Mouse (Mus musculus) layer of hippocampus, postnatal 14 days (tissue): ENCODE measurements around the gene Rubcnl. TPM values are rescaled to one million over a fixed set of nuclear protein-coding genes. Genes with fewer than 3 reads are reported as not detected.

Source experiments
- DNase-seq, 2 experiments: peaks; one replicate each; pipeline ENCODE4 v3.0.0; 2021 to 2022; ENCODE audit warnings: low spot score in 2 of 2, mixed read lengths in 1 of 2
- long read RNA-seq, 2 experiments: library from polyadenylated mRNA; stranded (forward); transcript quantifications; one replicate each; pipeline ENCODE4 v2.0.0; 2021
- total RNA-seq, 2 experiments: library from RNA; stranded (reverse); gene quantifications; 2 replicates each; pipeline ENCODE4 v1.2.3; 2021

Rubcnl gene
- total RNA-seq = 1 to 10 TPM; 1.2 to 1.4 TPM
- long read RNA-seq, experiment 1, partial matches to known transcripts = 0 of 1 reads
- long read RNA-seq, experiment 1, other reads (novel, unspliced or antisense) = 0 of 1 reads
- long read RNA-seq, experiment 2, partial matches to known transcripts = 0 of 2 reads
- long read RNA-seq, experiment 2, other reads (novel, unspliced or antisense) = 1 of 2 reads

DNA sequence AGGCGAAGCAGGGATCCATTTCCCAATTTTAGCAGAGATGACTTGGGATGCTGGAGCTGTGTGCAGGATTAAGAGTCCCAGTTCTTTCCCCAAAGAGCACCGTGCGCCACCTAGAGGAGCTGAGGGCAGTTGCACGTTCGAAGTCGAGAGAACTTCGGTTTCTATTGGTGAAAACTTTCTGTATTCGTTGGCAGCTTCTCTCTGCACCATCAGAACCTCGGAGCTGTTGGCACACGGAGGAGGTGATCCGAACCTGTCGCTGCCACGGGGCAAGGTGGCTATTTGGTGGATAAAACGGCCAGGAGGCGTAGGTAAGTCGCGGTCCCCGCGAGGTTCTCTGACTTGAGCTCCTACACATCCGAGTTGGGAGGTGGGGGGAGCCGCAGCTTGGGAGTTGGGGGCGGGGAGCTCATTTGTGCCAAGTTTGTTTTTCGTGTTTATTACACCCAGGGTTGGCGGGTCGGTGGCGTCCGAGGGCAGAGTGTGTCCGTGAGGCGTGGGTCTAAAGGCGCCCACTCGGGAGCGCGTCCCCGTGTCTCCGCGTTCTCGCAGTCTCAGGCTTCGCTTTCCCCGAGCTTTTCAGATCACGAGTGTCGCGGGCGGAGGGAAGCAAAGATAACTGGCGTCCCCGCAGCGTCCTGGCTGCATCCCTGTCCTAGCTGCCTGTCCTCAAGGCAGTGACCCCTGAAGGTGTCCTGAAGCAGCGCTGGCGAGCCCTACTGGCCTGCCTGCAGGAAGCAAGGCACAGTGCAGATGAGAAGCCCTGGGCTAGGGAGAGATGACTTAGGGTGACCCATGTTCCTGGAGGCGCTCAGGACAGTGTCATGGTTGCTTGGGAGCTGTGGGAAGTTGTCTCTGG, at the start of gene Rubcnl:
Gene Rubcnl, plus strand, starts transcription at position 172 of the 859 bp plus-strand sequence.
- DNase-seq = peak; percentile 78 to 79

DNA sequence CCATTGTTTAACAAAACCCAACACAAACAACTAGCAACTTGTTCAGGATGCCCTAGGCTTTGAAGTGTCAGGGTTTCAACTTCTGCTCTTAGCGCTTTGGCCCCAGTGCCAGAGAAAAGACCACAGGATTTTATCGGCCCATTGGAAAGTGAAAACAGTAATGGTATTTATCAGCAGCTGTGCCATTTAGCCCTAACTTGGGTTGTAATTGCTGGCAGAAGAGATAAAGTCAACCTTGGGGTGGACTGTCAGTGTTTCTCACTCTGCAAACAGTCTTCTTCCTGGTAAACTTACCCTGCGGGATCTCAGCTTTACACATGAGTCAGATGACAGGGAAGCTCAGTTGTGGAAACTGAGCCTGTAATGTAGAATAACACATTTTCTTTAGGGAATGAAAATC, 43.6 kb upstream of the Rubcnl start:
- no peak for DNase-seq

DNA sequence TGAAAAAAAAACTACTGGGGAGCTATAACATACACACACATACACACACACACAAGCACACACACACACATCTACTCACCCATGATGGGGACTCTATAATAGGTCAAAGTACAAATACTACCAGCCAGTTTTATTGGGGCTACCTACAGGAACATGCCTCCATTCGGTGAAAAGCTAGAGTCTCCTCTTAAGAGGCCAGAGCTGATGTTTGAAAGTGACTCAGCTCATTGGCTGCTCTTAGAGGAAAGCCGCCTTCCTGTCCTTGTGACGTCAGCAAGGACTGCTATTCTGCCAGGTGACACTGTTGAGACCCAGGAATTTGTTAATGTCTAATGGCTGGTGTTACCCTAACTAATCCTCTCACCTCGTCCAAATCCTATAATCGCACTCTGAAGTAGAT, 43.1 kb upstream of the Rubcnl start:
- no peak for DNase-seq

DNA sequence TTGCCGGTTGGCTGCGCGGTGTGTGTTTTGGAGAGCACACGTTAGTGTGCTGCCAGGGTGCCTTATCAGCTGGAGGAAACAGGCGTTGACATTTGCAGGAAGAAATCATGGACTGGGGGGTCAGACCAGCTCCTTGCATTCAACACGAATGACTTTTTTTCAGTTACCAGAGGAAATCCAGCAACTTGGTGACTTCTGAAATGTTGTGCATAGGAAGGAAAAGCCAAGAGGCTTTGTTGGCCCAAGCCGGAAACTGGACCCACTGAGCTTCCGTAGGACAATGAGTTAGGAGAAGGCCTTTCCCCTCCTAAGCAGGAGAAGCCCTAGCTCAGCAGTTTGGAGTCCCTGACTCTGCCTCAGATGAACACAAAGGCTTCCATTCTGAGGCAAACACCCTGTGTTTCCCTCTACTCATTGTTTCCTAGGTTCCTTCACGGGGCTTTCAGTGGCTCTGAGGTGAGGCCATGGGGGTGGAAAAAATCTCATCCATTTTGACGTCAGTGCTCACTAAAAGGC, 41.6 kb upstream of the Rubcnl start:
- DNase-seq = no peak

DNA sequence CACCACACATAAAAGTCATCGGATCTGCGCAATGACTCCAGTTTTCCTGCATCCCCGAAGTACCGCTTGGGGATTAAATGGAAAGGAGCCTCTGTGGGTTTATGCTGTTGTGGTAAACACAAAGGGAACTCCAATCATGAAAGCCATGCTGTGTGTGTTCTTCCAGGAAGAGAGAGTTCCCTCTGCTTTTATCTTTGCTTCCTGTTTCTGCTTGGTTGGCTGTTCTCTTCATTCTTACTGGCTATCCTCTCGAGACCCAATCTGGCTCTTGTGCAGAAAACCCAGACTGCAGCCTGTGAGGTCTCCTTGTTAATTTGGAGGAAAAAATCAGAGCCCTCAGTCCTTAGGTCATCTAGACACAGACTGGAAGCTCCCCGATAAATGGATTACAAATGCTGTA, 38.9 kb upstream of the Rubcnl start:
- no peak for DNase-seq

DNA sequence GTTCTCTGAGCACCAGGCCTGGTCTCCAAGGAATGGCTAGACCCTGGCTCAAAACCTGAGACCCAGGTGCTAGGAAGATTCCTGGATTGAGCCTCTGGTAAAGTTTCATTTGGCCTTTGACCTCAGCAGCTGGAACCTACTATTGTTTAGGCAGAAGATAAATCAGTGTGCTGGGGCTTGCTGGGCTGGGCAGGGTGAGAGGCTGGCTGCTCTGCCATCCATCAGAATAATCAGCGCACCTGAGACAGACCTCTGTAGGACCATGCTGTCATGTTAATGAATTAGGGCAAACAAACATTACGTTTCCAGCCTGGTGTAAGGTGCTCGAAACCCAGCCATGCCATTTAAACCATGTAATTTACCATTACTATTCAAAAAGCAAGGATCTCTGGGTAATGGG, 34.8 kb upstream of the Rubcnl start:
- DNase-seq = no peak

DNA sequence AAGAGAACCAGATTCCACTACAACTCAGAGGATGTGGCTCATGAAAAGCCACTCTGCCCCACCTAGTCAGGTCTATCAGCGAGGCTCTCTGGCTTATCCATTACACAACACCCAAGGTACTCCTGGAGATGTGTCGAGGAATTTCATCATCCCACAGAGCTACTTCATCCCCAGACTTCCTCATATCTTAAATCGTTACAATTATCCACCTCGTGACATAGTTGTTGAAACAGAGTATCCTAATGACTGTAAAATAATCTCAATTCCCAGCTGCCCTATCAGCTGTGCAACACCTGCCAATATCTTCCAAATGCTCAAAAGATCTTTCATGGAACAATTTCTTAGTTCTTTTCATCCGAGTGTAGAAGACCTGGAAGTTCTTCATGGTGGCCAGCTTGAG, 32.7 kb upstream of the Rubcnl start:
- DNase-seq = no peak

DNA sequence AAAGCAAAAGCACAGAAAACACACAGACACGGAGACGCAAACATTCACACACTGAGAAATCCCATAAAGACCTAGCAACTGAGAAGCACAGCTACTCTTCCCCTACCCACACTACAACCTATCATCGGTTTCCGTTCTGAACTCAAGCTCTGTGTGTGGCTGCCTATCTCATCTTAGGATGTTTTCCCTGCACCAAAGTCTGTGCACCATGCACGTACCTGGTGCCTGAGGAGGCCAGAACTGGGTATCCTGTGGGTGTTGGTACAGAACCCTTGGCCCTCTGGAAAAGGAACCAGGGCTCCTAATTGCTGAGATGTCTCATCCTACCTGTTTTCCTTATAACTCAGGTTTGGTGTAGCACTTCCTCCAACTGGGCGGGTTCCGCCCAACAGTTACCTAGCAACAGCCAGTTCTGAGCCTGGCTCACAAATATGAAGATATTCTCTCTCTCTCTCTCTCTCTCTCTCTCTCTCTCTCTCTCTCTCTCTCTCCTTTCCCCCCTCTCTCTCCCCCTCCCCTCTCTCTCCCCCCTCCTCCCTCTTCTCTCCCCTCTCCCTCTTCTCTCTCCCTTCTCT, 30.9 kb upstream of the Rubcnl start:
- no peak for DNase-seq

DNA sequence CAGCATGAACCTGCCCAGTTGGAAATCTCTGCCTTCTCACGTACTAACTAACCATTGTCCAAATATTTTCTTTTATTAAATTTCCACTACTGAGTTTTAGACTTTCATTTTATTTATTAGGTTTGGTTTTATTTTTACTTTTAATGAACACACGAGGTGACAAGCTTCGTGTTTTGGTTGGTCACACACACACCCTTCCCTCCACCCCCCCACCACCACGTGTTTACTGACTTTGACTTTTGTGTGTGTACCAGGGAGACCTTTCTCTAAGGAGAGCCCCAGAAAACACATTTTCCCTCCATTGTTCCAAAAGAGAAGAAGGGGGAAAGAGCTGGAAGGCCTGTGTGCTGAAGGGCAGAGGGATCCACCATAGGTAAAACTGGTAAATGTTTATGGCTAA, 30.2 kb upstream of the Rubcnl start:
- no peak for DNase-seq

DNA sequence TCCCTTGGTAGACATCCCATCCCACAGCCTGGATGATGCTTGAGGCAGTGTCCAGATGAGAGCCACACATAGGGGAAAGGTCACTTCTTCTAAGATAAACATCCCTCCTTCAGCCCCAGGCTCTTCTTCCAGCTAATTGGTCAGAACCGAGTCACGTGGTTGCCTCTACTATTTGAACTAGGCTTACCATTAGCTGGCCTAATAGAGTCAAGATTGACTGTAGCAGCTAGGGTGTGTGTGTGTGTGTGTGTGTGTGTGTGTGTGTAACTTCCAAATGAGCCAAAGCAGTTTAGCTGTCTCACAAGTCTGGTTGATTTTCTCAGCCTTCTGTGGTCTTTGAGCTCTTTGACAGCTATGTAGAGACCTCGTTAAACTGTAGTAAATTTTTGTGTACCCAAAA, 29.3 kb upstream of the Rubcnl start:
- no peak for DNase-seq

DNA sequence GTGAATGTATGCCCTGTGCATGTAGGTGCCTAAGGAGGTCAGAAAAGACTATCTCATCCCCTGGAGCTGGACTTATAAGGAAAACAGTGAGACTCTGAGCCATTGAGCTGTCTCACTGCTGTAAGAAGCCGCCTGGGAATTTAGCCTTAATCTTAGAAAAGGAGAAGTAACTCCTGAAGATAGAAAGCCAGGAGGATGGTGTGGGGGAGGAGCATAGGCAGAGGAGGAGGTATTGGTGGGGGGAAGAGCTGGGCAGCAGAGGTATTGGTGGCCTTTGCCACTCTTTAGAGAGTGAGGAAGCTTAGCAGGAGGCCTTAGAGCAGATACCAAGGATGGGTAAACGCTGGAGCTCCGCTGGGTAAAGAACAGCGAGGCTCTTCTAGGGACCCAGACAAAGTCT, 26.5 kb upstream of the Rubcnl start:
- DNase-seq = no peak

DNA sequence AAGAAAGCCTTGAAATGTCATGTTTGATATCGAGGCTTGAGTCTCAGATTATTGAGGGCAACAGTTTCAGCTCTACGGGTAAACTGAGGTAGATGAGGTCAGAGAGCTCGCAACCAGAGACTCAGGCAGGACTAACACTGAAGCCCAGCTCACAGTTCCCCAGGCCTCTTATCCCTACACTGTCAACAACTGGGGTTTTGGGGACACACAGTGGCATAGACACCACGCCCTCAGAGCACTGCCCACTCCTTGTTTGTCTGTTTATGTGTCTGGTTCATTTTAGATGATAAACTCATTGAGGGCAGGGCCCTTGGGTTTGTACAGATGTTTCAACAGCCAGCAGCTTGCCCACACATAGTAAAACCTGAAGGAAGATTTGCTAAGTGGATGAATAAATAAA, 25.9 kb upstream of the Rubcnl start:
- no peak for DNase-seq

DNA sequence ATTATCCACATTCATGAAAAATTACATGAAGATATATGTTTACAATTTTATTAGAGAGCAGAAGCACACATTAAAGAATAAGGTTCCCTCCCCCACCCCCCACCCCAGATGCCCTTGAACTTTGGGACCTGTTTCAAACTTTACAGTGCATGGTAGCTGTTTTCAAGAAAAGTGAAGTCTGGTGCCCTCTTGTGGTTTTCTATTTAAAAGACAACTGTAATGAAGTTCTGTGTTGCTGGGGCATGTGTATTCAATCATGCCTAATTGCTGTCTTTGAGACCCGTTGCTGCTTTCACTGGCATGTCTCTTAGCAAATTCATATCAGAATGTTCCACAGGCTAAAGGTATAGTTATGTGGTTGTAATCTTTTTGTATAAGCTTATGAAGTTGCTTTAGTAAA, 25.3 kb upstream of the Rubcnl start:
- DNase-seq = peak in 1 of 2 experiments; percentile 72

DNA sequence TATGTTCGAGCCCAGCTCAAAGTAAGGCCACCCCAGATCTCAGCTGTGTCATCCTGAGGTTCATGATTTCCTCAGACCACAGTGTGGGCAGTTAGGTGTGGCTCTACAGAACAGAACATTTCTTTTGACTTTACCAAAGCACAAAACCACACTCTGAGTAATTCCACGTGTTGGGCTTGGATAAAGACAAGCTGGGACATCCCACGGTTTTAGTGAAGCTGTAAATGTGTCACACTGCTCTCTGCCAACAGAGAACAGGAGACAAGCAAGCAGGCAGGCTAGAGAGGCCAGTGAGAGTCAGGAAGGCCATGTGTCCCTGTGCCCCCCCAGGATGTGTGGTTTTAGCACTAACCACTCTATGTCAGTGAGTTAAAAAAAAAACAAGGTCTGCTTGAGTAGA, 19.3 kb upstream of the Rubcnl start:
- no peak for DNase-seq

DNA sequence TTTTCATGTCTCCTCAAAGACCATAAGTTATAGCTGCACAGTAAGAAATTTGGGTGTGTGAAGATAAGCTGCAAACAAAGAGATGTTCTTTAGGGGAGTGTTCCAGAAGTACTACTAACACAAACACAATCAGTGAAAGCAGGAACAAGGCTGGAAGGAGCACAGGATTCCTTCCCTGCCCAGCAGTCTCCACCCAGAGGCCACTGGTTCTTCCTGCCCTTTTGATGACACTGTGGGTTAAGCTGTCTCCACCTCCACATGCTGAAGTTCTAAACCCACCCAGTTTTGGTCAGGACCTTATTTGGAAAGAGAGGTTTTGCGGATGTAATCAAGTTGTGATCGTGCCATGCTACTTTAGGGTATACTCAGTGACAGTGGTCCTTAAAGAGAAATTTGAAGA, 18.8 kb upstream of the Rubcnl start:
- DNase-seq = no peak

DNA sequence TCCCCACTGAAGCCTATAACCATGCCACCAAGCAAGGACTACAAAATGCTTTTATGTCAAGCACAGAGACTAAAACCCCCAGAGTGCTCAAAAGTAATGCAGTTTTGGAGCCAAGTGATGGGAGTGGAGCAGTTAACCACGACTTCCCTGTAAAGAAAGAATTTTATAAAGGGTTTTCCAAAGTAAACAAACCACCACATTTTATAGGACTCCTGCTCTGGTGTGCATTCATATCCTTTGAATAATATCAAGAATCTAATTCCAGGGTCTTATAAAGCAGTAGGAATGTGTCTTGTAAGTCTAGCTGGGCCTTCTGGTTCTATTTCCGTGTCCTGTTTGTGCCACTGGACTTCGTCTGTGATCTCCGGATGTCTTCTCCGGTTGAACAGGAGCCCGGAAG, 14.5 kb upstream of the Rubcnl start:
- no peak for DNase-seq

DNA sequence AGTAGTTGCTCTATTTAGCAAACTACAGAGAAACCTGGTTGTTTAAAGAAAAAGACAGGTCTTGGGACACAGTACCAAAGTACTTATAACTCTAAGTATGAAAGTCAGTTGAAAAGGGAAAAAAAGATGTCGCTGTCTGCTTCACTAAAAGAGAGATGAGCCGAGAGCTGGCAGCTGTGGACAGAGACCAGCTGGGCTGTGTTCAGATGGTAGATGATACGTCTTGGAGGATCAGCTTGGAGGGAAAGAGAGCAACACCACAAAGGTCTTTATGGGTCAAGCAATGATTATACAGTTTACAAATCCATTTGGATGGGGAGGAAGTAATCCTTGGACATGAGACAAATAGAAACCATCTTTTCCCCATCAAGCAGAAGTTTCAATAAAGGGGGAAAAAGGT, 12.5 kb upstream of the Rubcnl start:
- no peak for DNase-seq

DNA sequence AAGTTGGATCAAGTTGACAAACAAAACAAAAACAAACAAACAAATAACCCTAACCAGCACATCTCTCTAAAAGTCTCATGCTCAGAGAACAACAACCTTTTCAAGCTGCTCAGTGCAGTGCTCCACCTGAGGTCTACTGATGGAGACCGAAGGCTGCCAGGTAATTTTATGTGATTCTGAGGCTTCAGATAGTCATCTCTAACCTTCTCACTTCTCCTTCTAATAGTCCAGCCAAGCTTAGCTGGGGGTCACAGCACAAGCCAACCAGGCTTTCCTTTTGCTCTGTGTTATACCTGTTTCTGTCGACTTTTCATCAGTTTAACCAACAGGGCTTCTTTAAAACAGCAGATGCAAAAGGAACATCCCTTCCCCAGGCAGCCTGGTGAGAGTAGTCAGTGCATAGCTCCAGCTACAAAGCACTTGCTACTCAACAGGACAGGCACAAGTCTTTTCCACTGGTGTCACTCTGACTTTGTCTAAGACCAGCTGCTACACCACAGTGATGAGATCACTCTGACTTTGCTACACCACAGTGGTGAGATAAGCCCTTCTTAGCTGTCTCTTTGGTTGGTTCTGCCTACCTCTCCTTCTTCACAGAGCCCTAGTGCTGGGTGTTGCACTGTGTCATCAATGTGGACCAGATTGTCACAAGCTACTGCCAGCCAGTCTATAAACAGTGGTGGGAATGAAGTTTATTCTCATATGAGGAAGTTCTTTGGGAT, 10.2 kb upstream of the Rubcnl start:
- no peak for DNase-seq

DNA sequence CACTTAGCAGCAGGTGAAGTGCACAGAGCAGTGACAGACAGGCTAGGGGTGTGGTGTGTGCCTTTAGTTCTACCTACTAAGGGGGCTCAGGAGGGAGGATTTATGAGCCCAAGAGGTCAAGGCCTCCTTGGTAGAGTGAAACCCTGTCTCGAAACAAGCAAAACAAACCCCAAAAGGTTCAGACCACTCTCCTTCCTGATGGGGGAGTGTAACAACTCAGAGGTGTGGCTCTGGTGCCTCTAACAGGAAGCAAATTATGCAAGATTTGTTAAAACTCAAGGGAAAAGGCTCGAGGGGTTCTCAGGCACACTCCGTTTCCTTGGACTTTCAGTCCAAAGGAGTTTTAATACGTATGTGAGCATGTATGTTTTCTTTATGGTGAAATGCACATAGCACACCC, 5.5 kb upstream of the Rubcnl start:
- no peak for DNase-seq

DNA sequence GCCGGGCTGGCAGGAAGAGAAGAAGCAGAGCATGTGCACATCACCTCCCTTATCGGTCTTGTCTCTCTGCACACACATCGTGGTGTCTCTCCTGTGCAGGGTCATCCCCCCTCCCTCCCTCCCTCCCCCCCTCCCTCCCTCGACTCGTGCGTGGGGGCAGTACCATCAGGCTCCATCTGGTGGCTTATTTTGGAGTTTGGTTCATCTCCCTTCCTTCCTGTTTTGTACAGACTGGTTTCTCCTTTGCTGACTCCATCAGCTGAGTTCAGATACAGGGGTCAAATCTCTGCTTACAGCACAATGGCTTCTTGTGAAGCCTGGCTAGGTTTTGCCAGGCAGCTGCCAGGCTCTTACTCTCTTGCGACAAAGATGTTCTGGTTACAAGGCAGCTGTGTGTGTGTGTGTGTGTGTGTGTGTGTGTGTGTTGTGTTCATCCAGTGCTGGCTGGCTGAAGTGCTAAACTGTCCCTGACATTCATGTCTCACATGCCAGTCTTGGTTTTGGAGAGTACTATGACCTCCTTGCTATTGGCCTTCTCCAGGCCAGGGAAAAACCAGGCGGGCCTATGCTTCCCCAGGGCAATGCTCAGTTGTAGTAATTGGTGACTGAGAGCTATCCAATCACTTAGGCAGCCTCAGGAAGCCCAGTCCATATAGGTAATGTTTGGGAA, 4.7 kb upstream of the Rubcnl start:
- DNase-seq = peak in 1 of 2 experiments; percentile 33

DNA sequence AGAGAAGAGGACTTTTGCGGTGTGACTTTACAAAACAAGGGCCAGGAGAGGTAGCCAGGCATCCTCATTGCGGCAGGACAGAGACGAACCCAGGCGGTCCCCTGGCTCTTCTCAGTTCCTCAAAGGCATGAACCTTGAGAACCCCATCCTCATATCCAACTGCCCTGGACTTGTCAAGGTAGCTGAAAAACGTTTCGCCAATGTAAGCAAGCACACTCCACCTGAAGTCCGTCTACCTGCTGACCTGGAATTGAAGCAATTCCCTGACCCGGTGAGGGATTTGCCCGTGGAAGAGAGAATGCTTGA, 841 bp downstream of the Rubcnl start:
- DNase-seq = no peak
